Mouse (Mus musculus): ENCODE results near the gene Lhx4.

DNA sequence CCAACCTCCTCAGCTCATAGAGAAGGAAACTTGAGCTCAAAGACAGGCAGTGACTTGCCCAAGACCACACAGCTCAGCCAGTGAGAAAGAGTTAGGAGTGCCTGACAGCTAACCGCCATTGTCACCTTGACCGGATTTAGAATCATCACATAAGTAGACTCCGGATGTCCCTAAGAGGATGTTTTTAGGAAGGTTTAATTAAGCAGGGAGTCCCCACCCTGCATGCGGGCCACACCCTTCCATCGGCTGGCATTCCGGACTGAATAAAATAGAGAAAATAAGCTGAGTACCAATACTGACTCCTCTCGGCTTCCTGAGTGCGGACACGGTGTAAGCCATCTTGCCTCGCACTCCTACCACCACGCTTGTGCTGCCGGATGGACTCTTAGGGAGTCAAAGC lies 34.2 kb downstream of the Lhx4 start:
- no peak for TF ChIP-seq POLR2A (IDR thresholded peaks at IDR 0.05; ENCODE audit: borderline replicate concordance, insufficient read depth, low read length)
- no peak for TF ChIP-seq CTCF (IDR thresholded peaks at IDR 0.05; ENCODE audit: borderline replicate concordance, insufficient read depth, low read depth, low read length)

All from cerebellum, adult 2 months (tissue).